Mouse (Mus musculus) heart, postnatal 0 days (tissue): ENCODE data around the gene Asap2.

Source experiments
- CTCF ChIP-seq: IDR thresholded peaks from 2 replicates; pipeline ENCODE4 v1.5.1; 2016; ENCODE audit warnings: antibody characterized with exemption, control low read depth, low read depth
- EP300 ChIP-seq: IDR thresholded peaks from 2 replicates; pipeline ENCODE4 v1.6.1; 2016; ENCODE audit warnings: antibody characterized with exemption, low read depth

DNA sequence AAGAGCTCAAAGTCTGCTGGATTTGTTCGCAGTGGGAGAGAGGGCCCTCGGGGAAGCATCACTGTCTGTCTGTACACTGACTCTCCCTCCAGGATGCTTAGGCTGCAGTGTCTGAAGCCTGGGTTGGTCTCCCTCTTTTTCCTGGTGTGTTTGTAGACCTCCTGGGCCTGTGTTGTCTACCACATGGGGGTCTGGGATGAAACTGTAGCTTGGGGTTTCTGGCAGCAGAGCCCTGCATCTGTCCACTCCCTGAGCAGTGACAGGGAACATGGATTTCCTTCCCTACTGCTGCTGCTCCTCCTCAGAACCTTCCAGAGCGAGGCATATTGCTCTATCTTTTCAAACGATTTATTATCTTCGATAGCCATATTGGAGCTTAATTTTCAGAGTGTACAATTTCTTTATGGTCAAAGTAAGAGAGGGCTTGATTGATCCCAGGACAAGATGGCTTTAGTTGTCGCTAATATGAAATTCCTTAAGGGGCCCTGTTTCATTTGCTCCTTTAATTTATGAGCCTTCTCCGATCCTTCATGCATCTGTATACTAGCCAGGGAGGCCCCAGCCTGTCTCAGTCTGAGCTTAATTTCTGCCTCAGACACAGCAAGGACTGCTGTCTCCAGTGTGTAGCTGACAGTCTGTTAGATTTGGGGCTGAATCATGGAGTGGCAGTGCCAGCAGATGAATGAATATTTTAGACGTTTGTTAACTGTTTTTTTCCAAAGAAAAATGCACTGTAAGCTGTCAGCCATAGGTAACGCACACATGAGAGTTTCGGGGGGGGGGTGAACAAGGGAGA lies 135.6 kb downstream of the Asap2 start:
- TF ChIP-seq CTCF (no peak), EP300 (no peak)
